Mouse (Mus musculus) layer of hippocampus, adult 9-11 months (tissue): ENCODE results near the gene Gclm.
A peak's percentile ranks its signal among the peaks of the same experiment; 100 is the strongest.
"Not testable (repeated sequence)": the region's sequence is repeated elsewhere in the genome, so short reads cannot be mapped to it uniquely, and the experiment has no call there.

Source experiments
- DNase-seq: peaks from one replicate; pipeline ENCODE4 v3.0.0; 2022

Gclm gene

DNA sequence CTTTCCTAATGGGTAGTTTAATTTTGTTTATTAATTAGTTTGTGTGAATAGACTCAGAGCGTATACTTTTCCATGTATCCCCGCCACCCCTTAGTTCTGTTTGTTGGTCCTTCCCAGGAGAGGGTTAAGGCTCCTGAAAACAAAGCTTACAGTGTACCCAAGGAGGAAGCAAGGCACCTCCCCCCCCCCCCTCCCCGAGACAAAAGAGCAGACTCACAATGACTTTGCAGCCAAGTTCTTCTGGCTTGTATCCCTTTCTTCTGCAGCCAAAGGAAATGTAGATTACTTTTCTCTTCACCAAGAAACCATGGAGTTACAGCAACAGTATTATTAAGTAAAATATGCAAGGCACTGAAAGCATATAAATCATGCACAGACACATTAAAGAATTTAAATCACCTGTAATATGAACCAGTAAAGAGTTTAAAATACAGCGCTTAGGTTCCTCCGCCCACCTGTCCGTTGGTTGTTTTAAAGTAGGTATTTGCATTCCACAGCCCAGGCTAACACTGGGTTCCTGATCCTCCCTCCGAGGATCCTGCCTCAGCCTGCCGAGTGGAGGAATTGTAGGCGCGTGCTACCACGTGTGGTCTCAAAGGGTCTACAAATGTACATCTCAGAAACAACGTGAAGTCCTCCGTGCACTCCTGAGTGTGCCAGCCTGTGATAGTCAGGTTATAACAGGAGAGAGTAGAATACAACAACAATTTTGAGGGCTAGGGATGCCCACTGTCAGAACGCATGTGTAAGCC is 1.8 kb upstream of the Gclm start:
- DNase-seq = no peak

DNA sequence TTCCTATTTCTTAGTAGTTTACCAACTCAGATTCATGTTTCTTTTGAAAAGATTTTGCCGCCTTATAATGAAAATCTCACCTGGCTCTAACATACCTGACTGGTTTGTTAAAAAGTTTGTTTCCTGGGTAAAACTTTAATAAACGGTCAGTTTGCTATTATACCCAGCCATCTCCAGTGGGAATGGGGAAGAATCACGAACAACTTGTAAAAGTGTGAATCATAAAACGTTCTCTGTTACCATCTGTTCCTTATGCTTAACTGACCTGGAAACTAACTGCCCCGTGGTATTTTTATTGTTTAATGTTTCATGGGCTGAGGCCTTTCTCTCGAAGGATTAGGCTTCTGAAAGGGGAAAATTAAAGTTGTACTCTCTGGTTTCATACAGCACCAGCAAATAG is 598 bp upstream of the Gclm start:
- no peak for DNase-seq

GRCm38 (mm10) chr3:122245878-122246332 is 548 bp downstream of the Gclm start:
- DNase-seq = no peak

DNA sequence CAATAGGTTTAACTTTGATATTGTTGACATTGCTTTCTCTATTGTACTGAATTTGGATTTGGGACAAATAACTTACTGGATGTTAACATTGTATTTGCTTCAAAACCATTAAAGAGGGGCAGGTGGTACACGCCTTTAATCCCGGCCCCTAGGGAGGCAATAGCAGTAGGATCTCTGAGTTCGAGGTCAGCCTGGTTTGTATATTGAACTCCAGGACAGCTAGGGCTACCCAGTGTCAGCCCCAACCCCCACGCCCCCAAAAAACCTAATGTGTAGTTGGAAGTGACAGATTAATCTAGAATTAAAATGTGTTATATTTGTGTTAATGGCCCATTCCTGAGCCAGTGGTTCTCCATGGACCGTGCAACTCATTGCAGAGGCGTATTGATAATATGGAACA is 1.0 kb downstream of the Gclm start:
- DNase-seq = no peak

- DNase-seq = no peak
Observed at GRCm38 (mm10) chr3:122246986-122247767, 1.8 kb downstream of the Gclm start.

- DNase-seq = no peak
Observed at GRCm38 (mm10) chr3:122247768-122248100, 2.4 kb downstream of the Gclm start.

- DNase-seq = no peak
Observed at GRCm38 (mm10) chr3:122252466-122253253, 7.3 kb downstream of the Gclm start.

DNA sequence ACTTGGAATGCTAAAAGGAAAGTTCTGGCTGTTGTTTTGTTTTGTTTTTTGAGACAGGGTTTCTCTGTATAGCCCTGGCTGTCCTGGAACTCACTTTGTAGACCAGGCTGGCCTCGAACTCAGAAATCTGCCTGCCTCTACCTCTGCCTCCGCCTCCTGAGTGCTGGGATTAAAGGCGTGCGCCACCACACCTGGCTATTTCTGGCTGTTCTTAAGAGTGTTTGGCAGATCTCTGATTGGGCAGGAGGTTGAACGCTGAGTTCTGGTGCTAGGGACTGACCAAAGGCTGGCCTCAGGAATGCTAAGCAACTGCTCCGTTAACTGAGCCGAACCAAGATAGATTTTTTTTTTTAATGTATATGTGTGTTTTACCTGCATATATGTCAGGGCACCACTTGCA is 8.7 kb downstream of the Gclm start:
- not testable (repeated sequence) for DNase-seq

GRCm38 (mm10) chr3:122269986-122270385 is 24.6 kb downstream of the Gclm start:
- no peak for DNase-seq

DNA sequence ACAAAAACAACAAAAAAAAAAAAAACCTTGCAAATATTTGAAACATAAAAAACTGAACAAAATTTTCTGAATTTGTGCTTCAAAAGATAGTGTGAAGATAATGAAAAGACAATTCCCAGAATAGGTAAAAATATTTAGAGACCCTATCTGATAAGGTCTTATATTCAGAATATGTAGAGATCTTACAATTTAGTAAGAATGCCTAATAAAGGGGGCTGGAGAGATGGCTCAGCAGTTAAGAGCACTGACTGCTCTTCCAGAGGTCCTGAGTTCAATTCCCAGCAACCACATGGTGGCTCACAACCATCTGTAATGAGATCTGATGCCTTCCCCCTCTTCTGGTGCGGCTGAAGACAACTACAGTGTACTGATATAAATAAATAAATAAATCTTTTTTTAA is 27.2 kb downstream of the Gclm start:
- not testable (repeated sequence) for DNase-seq

DNA sequence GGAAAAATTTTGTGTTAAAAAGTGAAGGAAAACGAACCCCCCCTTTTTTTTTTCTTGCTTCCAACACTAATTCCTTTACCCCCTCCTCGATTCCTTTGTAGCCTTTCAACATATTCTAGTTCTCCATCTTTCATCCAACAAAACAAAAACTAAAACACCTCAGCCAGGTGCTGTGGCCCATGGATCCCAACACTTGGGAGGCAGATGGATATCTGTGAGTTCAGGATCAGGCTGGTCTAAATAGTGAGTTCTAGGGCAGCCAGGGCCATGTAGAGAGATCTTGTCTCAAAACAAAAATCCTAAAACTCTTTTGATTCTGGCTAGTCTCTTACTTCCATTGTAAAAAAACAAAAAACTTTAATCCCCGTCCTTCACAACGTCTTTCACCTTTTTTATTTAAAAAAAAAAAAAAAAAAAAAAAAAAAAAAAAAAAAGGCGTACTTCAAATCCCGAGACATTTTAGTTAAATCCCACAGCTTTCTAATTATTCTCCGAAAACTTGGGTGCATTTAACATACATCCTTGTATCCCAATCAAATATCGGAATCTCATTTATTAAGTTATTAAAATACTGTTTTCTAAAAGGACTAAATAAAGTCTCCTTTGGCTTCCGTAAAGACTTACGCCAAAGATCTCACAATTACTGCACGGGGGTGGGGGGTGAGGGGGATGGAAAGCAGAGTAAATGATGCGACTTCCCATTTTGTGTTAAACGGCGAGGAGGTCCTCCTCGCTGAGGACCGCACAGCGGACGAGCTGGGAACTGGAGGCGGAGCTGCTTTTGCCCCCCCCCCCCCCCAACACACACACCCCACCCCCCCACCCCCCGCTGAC is 28.3 kb downstream of the Gclm start:
- DNase-seq = no peak

DNA sequence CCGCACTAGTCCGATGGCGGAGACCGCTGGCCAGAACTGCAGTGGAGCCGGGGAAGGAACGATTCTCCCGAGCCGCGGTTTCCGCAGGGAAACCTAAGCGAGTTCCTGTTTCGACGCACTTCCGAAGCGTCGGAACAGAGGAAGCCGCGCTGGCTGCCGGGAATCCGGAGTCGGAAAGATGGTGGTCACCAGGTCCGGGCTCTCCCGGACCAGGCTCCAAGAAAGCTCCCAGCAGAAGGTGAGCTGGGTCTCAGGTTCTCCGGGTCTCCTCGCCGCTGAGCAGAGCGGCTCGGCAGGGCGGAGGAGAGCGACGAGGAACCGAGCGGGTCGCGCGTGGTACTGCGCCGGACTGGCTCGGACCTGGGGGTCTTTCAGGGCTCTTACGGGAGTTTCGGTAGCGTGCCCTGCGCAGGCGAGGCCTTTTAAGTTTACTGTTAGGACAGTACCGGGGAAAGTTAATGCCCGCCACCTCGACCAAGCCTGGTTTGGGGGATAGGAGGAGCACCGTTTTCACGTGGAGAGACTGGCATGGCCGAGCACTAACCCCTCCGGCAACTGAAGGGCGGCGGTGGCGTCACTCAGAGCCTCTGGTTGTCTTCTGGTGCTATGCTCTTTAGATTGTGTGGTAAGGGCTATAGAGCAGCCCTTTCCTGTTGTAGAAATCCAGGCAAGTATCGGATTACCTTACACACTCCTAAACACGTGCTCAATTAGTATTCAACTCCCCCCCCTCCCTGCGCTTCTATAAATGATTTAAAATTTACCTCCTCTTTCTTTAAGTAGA is 29.1 kb downstream of the Gclm start, which contains the start of gene Dnttip2:
Dnttip2 (plus strand) TSS at position 148 of the 784 bp plus-strand sequence.
- peak; percentile 92 for DNase-seq

- no peak for DNase-seq
Observed at GRCm38 (mm10) chr3:122275111-122275510, 29.8 kb downstream of the Gclm start.

- no peak for DNase-seq
Observed at GRCm38 (mm10) chr3:122287195-122287594, 41.8 kb downstream of the Gclm start.

- DNase-seq = no peak
Observed at GRCm38 (mm10) chr3:122288613-122289195, 43.3 kb downstream of the Gclm start.

GRCm38 (mm10) chr3:122289344-122289743 is 44.0 kb downstream of the Gclm start:
- DNase-seq = not testable (repeated sequence)

DNA sequence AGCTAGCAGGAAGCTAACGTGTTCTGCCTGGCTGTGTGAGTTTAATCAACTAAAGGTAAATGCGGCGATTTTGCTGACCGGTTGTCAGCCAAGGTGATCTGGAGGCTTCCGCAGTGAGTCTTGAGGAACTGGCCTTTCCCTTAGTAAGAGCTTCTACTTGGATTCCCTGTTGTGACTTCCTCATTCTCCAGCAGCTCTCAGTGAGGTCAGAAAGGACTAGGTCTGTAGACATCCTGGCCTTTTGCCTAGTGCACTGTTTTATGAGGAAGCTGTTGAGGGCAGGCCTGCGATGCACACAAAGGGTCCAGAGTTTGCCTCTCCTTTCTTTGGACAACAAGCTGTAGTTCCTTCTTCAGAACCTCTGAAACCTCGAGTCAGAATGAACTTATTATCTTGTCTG is 45.3 kb downstream of the Gclm start:
- peak; percentile 74 for DNase-seq

DNA sequence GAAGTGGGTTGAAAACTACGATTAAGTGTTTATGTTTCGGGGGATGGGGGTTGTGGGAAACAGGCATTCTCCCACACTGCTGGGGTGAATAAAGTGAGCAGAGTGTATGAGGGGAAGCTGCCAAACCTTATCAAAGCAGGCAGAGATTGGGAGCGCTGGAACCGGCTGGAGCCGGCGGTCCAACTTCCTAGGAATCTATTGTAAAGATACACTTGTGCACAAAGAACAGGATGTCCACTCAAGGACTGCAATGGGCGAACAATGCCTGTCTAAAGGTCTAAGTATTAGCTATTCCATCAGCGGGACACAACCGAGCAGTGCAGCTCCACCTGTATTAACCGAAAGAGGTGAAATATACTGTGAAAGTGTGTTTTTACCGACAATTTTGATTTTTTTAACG is 46.5 kb downstream of the Gclm start:
- no peak for DNase-seq

DNA sequence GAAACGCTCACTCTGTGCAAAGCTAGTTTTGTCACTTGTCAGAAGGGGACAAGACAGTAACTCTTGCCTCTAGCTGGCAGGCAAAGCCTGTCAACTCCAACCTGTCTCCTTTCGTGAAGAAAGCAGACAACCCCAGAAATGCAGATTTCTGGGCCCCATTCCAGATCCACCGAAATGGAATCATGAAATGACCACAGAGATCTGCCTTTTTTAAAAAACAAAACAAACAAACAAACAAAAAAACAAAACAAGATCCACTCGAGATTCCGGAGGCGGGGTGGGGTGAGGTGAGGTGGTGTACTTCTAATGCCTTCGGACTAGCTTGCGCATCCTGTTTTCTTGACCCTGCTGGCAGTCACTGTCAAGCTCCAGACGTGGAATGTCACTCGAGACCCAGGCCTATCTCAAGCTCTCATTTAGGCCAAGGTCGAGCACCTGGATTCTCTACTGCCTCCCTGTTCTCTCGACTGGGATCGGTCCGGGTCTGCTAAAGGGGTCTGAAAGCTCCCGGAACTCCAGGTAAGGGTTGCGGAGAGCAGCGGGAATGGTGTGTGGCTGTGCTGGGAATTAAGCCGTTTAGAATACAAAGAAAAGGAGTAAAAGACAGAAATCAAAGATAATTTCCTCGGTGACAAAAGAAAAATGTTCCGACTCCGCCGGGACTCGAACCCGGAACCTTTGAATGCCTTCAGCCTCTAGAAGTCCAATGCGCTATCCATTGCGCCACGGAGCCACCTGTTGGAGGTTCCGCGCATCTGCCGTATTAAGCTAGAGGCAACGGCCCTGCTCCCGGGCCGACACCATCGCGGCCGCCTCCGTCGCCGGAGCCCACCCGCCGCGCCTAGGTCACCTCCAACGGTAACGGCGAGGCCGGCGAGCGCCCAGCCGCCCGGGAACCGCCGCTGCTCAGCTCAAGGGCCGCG is 47.2 kb downstream of the Gclm start:
- DNase-seq = peak; percentile 89
